Mouse (Mus musculus) left cerebral cortex, adult 18-20 months (tissue): Measurements from ENCODE around the gene Capn8. TPM values are rescaled to one million over a fixed set of nuclear protein-coding genes. Genes with fewer than 3 reads are reported as not detected.

Experiments used
- DNase-seq, 2 experiments: peaks; one replicate each; pipeline ENCODE4 v3.0.0; 2021 to 2022; ENCODE audit warnings: low spot score in 2 of 2, mixed read lengths in 1 of 2
- total RNA-seq, 2 experiments: library from RNA; stranded (reverse); gene quantifications; 2 replicates each; pipeline ENCODE4 v1.2.3; 2021

Capn8 gene
- total RNA-seq, 2 experiments from 2014 or later: not detected

- no peak for DNase-seq
Measured at GRCm38 (mm10) chr1:182550761-182551160, 14.0 kb upstream of the Capn8 start.

- DNase-seq: peak; percentile 57 to 69
Measured at GRCm38 (mm10) chr1:182553649-182554375, 11.0 kb upstream of the Capn8 start.

GRCm38 (mm10) chr1:182558271-182558670 is 6.5 kb upstream of the Capn8 start:
- no peak for DNase-seq

GRCm38 (mm10) chr1:182559530-182559929 is 5.3 kb upstream of the Capn8 start:
- no peak for DNase-seq

GRCm38 (mm10) chr1:182560390-182561098 is 4.3 kb upstream of the Capn8 start:
- peak; percentile 34 to 55 for DNase-seq

GRCm38 (mm10) chr1:182561945-182562514 is 2.8 kb upstream of the Capn8 start:
- DNase-seq: no peak

- DNase-seq: no peak
Measured at GRCm38 (mm10) chr1:182562576-182563370, 2.0 kb upstream of the Capn8 start.

- no peak for DNase-seq
Measured at GRCm38 (mm10) chr1:182565351-182565835, 586 bp downstream of the Capn8 start.

- no peak for DNase-seq
Measured at GRCm38 (mm10) chr1:182571148-182571547, 6.3 kb downstream of the Capn8 start.

GRCm38 (mm10) chr1:182571973-182572372 is 7.2 kb downstream of the Capn8 start:
- DNase-seq: no peak

- DNase-seq: no peak
Measured at GRCm38 (mm10) chr1:182573856-182574665, 9.3 kb downstream of the Capn8 start.

GRCm38 (mm10) chr1:182574666-182575049 is 9.9 kb downstream of the Capn8 start:
- DNase-seq: no peak

- no peak for DNase-seq
Measured at GRCm38 (mm10) chr1:182584169-182584568, 19.4 kb downstream of the Capn8 start.

GRCm38 (mm10) chr1:182585162-182585840 is 20.5 kb downstream of the Capn8 start:
- no peak for DNase-seq

GRCm38 (mm10) chr1:182587706-182588105 is 22.9 kb downstream of the Capn8 start:
- DNase-seq: no peak

- DNase-seq: no peak
Measured at GRCm38 (mm10) chr1:182591491-182591890, 26.7 kb downstream of the Capn8 start.

GRCm38 (mm10) chr1:182592436-182592835 is 27.6 kb downstream of the Capn8 start:
- DNase-seq: no peak

GRCm38 (mm10) chr1:182605330-182606150 is 40.7 kb downstream of the Capn8 start:
- peak in 1 of 2 experiments; percentile 13 for DNase-seq
